22 mouse cellular contexts compared by ENCODE assay signal in genomic region chr15:12888312-12888711, GRCm38 (mm10).
DNase-seq lines count a peak whose midpoint lies in the region; ATAC-seq and TF ChIP-seq lines count a peak whose summit lies in the region.
"Had no signal": no experiment of that assay in that cellular context is flagged by ENCODE, and none has a peak within 500 bp of the region (broad histone marks: within the 10 kb centered on the region; RNA-seq: fewer than 3 reads in every experiment).

No protein-coding gene starts in this region.

- no peak overlapping the region for H3K9ac ChIP-seq in heart, adult 2 months (ENCODE audit: low read depth, low read length)
- no peak overlapping the region for H3K9ac ChIP-seq in MEL (ENCODE audit: control insufficient read depth, low read depth, low read length, poor library complexity, severe bottlenecking)
- H3K9ac ChIP-seq in forebrain, embryonic 11.5 days (ENCODE audit: low read length): no peak overlapping the region

- intact Hi-C loops in heart, adult 2 months (cut with DNase I): no loop called here

- H3K4me3 ChIP-seq in heart, adult 2 months: no peak overlapping the region
- no peak overlapping the region for H3K4me3 ChIP-seq in MEL (ENCODE audit: control insufficient read depth in 1 of 2, insufficient read depth in 1 of 2, low read depth in 2 of 2, low read length in 2 of 2)
- H3K4me3 ChIP-seq in forebrain, embryonic 11.5 days (ENCODE audit: low read depth, low read length): no peak overlapping the region

- WGBS in heart, adult 2 months: 88% methylated on average over 4 of the region's 4 CpGs
- WGBS in forebrain, embryonic 11.5 days: 91% methylated on average over 4 of the region's 4 CpGs

- no peak for TF ChIP-seq EP300 in heart, adult 2 months (IDR thresholded peaks at IDR 0.05; ENCODE audit: insufficient read depth, low read depth, low read length)
- TF ChIP-seq EP300 in MEL (IDR thresholded peaks at IDR 0.05; ENCODE audit: low read depth in 1 of 2, low read length in 2 of 2): no peak

- DNase-seq in heart, adult 11 months: peak; percentile 13
- DNase-seq in heart, adult 2 months: no peak
- no peak for DNase-seq in MEL (ENCODE audit: low read depth, low spot score)
- DNase-seq in forebrain, embryonic 11.5 days (ENCODE audit: low spot score): no peak
- no peak for DNase-seq in urinary bladder, adult 2 months (ENCODE audit: low spot score)
- DNase-seq: adrenal gland, adult 2 months; adrenal gland, adult 8-10 months; adrenal gland, postnatal 10 days; adrenal gland, postnatal 14 days; adrenal gland, postnatal 25 days; adrenal gland, postnatal 36 days; B cell, adult 2 months; cerebellum, adult 11 months; cerebellum, adult 11-12 months; cerebellum, adult 18-20 months; cerebellum, adult 2 months had no signal

- H3K27me3 ChIP-seq in heart, adult 2 months (ENCODE audit: control insufficient read depth, insufficient read depth, low read length): no peaks in the 10 kb centered on the region
- H3K27me3 ChIP-seq in MEL (ENCODE audit: control insufficient read depth in 1 of 2, insufficient read depth in 2 of 2, low read length in 2 of 2): no peaks in the 10 kb centered on the region
- no peaks in the 10 kb centered on the region for H3K27me3 ChIP-seq in forebrain, embryonic 11.5 days (ENCODE audit: control insufficient read depth, insufficient read depth, low read length)
- H3K27me3 ChIP-seq: CH12.LX, Patski had no signal

- H3K36me3 ChIP-seq in heart, adult 2 months (ENCODE audit: control insufficient read depth, insufficient read depth, low read length): no peaks in the 10 kb centered on the region; the same call in 1 of the 2 replicates
- H3K36me3 ChIP-seq in MEL (ENCODE audit: control insufficient read depth in 1 of 2, insufficient read depth in 2 of 2, low read length in 2 of 2): peaks cover 0 to 13% of the 10 kb centered on the region in 2 experiments; a peak in 2 of 4 replicates
- peaks cover 5% of the 10 kb centered on the region; the same call in 1 of the 2 replicates for H3K36me3 ChIP-seq in forebrain, embryonic 11.5 days (ENCODE audit: control insufficient read depth, insufficient read depth, low read length)

- peak; percentile 68 for ATAC-seq in megakaryocyte-erythroid progenitor cell, adult 5-6 weeks (replicated peaks; ENCODE audit: low FRiP score, low TSS enrichment, poor library complexity, severe bottlenecking)
- ATAC-seq in forebrain, embryonic 11.5 days (replicated peaks; ENCODE audit: low FRiP score): no peak
- ATAC-seq: activated CD4-positive, CD25-positive, alpha-beta regulatory T cell, adult 4 months; CD4-positive, CD25-positive, alpha-beta regulatory T cell, adult 4 months; Patski had no signal

- no peak for TF ChIP-seq POLR2A in heart, adult 2 months (IDR thresholded peaks at IDR 0.05; ENCODE audit: insufficient read depth, low read depth, low read length)
- no peak for TF ChIP-seq POLR2A in MEL (IDR thresholded peaks at IDR 0.05; ENCODE audit: control insufficient read depth in 1 of 2, insufficient read depth in 1 of 2, low read depth in 1 of 2, low read length in 2 of 2, poor library complexity in 1 of 2)

- no peak for TF ChIP-seq RAD21 in MEL (IDR thresholded peaks at IDR 0.05; ENCODE audit: low read depth, low read length)

- H3K4me2 ChIP-seq in forebrain, embryonic 11.5 days (ENCODE audit: low read depth, low read length, severe bottlenecking): no peak overlapping the region

- H3K79me2 ChIP-seq in heart, adult 2 months (replicated peaks; ENCODE audit: control insufficient read depth, insufficient read depth, low read length): no peaks in the 10 kb centered on the region
- no peaks in the 10 kb centered on the region for H3K79me2 ChIP-seq in MEL (ENCODE audit: control insufficient read depth, insufficient read depth, low read length, poor library complexity)

- no peaks in the 10 kb centered on the region for H3K9me3 ChIP-seq in MEL (replicated peaks; ENCODE audit: insufficient read depth, low read length)
- no peaks in the 10 kb centered on the region for H3K9me3 ChIP-seq in forebrain, embryonic 11.5 days (ENCODE audit: control insufficient read depth, low read length)
- H3K9me3 ChIP-seq: G1E had no signal

- no peak for TF ChIP-seq CTCF in heart, adult 2 months (IDR thresholded peaks at IDR 0.05)
- no peak for TF ChIP-seq CTCF in MEL (IDR thresholded peaks at IDR 0.05 in 2 of 3, conservative IDR thresholded peaks at IDR 0.05 in 1 of 3; ENCODE audit: control insufficient read depth in 1 of 3, insufficient read depth in 1 of 3, low read depth in 2 of 3, low read length in 3 of 3, poor library complexity in 1 of 3, severe bottlenecking in 1 of 3)

- H3K27ac ChIP-seq in heart, adult 2 months: no peak overlapping the region
- no peak overlapping the region for H3K27ac ChIP-seq in MEL (ENCODE audit: control insufficient read depth, low read depth, low read length)
- no peak overlapping the region for H3K27ac ChIP-seq in forebrain, embryonic 11.5 days (ENCODE audit: low read depth, low read length)

- no peaks in the 10 kb centered on the region for H3K4me1 ChIP-seq in heart, adult 2 months (ENCODE audit: control insufficient read depth, insufficient read depth, low read length)
- H3K4me1 ChIP-seq in MEL (ENCODE audit: control insufficient read depth in 1 of 2, insufficient read depth in 2 of 2, low read length in 2 of 2): no peaks in the 10 kb centered on the region
- no peaks in the 10 kb centered on the region for H3K4me1 ChIP-seq in forebrain, embryonic 11.5 days (replicated peaks; ENCODE audit: control insufficient read depth, insufficient read depth, low read length)

TF ChIP-seq in MEL, 35 proteins besides CTCF, POLR2A, EP300 and RAD21:
- TF ChIP-seq ETS1 (IDR thresholded peaks at IDR 0.05; ENCODE audit: low read depth, low read length) (no peak), ZC3H11A (IDR thresholded peaks at IDR 0.05; ENCODE audit: low read depth, low read length) (no peak), ZMIZ1 (IDR thresholded peaks at IDR 0.05; ENCODE audit: low read depth, low read length) (no peak), USF1 (IDR thresholded peaks at IDR 0.05; ENCODE audit: low read depth, low read length) (peak; percentile 73), HCFC1 (IDR thresholded peaks at IDR 0.05; ENCODE audit: low read depth, low read length) (no peak), POLR2AphosphoS5 (IDR thresholded peaks at IDR 0.05; ENCODE audit: borderline replicate concordance, low read depth, low read length) (no peak), MAFK (IDR thresholded peaks at IDR 0.05; ENCODE audit: borderline replicate concordance, low read depth, low read length) (no peak), USF2 (IDR thresholded peaks at IDR 0.05; ENCODE audit: borderline replicate concordance in 1 of 2, insufficient read depth in 1 of 2, low read depth in 1 of 2, low read length in 2 of 2) (0 out of 4 replicates have a peak, but pooled peaks of 1 of the 2 experiments have one; percentile 14), BHLHE40 (IDR thresholded peaks at IDR 0.05; ENCODE audit: borderline replicate concordance, low read depth, low read length) (no peak), MEF2A (IDR thresholded peaks at IDR 0.05; ENCODE audit: extremely low read depth, insufficient replicate concordance, low read depth, low read length, poor library complexity, severe bottlenecking) (no peak), POLR2AphosphoS2 (IDR thresholded peaks at IDR 0.05; ENCODE audit: low read length) (no peak), MAZ (IDR thresholded peaks at IDR 0.05; ENCODE audit: low read depth, low read length) (no peak), NELFE (IDR thresholded peaks at IDR 0.05; ENCODE audit: low read depth, low read length) (no peak)
